In genomic region chr2:125456059-125456789, GRCm38 (mm10) we compare ENCODE assay signal across 15 mouse cellular contexts. TPM values are rescaled to one million over a fixed set of nuclear protein-coding genes. Genes with fewer than 3 reads are reported as not detected.
DNase-seq lines count a peak whose midpoint lies in the region; ATAC-seq and TF ChIP-seq lines count a peak whose summit lies in the region.
"Had no signal": no experiment of that assay in that cellular context is flagged by ENCODE, and none has a peak within 500 bp of the region (broad histone marks: within the 10 kb centered on the region; RNA-seq: fewer than 3 reads in every experiment).

No protein-coding gene starts in this region.

- ATAC-seq in lung, embryonic 14.5 days (ENCODE audit: insufficient read depth), result no peak
- peak; percentile 87 to 88 for ATAC-seq in hematopoietic stem cell, adult 5-6 weeks (replicated peaks in 1 of 2; ENCODE audit: insufficient read depth in 1 of 2, low FRiP score in 2 of 2, low TSS enrichment in 1 of 2, low read depth in 1 of 2, poor library complexity in 2 of 2, severe bottlenecking in 2 of 2)
- peak; percentile 68; the same call in 1 of the 2 replicates for ATAC-seq in monocyte, adult 5-6 weeks (replicated peaks; ENCODE audit: insufficient number of reproducible peaks, low FRiP score, low TSS enrichment, poor library complexity, severe bottlenecking)
- ATAC-seq in hindbrain, embryonic 16.5 days, result no peak
- no peak for ATAC-seq in inflammation-experienced regulatory T-cells, adult 6 months
- ATAC-seq: forebrain, embryonic 14.5 days had no signal

- H3K27ac ChIP-seq in lung, embryonic 14.5 days (ENCODE audit: low read depth), result no peak overlapping the region
- no peak overlapping the region for H3K27ac ChIP-seq in hindbrain, embryonic 16.5 days (ENCODE audit: low read depth, low read length)
- H3K27ac ChIP-seq: hindbrain, embryonic 13.5 days had no signal

- H3K36me3 ChIP-seq in lung, embryonic 14.5 days (ENCODE audit: insufficient read depth), result 0 out of 2 replicates have a peak, but pooled peaks cover 8% of the 10 kb centered on the region
- no peaks in the 10 kb centered on the region for H3K36me3 ChIP-seq in hindbrain, embryonic 16.5 days (ENCODE audit: control insufficient read depth, insufficient read depth, low read length)
- H3K36me3 ChIP-seq: hindbrain, embryonic 13.5 days had no signal

- H3K4me3 ChIP-seq in lung, embryonic 14.5 days (ENCODE audit: low read depth, low read length), result no peak overlapping the region
- no peak overlapping the region for H3K4me3 ChIP-seq in hindbrain, embryonic 16.5 days (ENCODE audit: low read length)
- H3K4me3 ChIP-seq: hindbrain, embryonic 13.5 days had no signal

- 0 out of 2 replicates have a peak, but pooled peaks have one; percentile 12 for TF ChIP-seq CTCF in lung, embryonic 14.5 days (IDR thresholded peaks at IDR 0.05; ENCODE audit: low read depth)

- no peak overlapping the region for H3K4me2 ChIP-seq in lung, embryonic 14.5 days
- no peak overlapping the region for H3K4me2 ChIP-seq in hindbrain, embryonic 16.5 days (ENCODE audit: low read length)
- H3K4me2 ChIP-seq: hindbrain, embryonic 13.5 days had no signal

- no peaks in the 10 kb centered on the region for H3K9me3 ChIP-seq in lung, embryonic 14.5 days (ENCODE audit: low read depth, low read length)
- no peaks in the 10 kb centered on the region for H3K9me3 ChIP-seq in hindbrain, embryonic 16.5 days (ENCODE audit: control insufficient read depth, low read length)
- H3K9me3 ChIP-seq: hindbrain, embryonic 13.5 days had no signal

- no peaks in the 10 kb centered on the region for H3K27me3 ChIP-seq in lung, embryonic 14.5 days (ENCODE audit: insufficient read depth, low read length)
- H3K27me3 ChIP-seq in hindbrain, embryonic 16.5 days (replicated peaks; ENCODE audit: control insufficient read depth, insufficient read depth, low read length), result no peaks in the 10 kb centered on the region
- H3K27me3 ChIP-seq: hindbrain, embryonic 13.5 days had no signal

- DNase-seq in lung, embryonic 14.5 days, result no peak
- DNase-seq in lung, postnatal 10 days, result no peak
- no peak for DNase-seq in heart, postnatal 4 days
- DNase-seq: adrenal gland, postnatal 36 days; cerebellum, adult 8-10 months; gastrocnemius, postnatal 36 days; midbrain, embryonic 14.5 days had no signal

- 68% methylated on average over 15 of the region's 15 CpGs for WGBS in lung, embryonic 14.5 days
- 75% methylated on average over 15 of the region's 15 CpGs for whole genome bisulfite sequencing in hindbrain, embryonic 16.5 days

- peaks cover 5% of the 10 kb centered on the region; the same call in 1 of the 2 replicates for H3K4me1 ChIP-seq in lung, embryonic 14.5 days (ENCODE audit: insufficient read depth)
- no peaks in the 10 kb centered on the region for H3K4me1 ChIP-seq in hindbrain, embryonic 16.5 days (ENCODE audit: control insufficient read depth, insufficient read depth, low read depth, low read length)

- H3K9ac ChIP-seq in lung, embryonic 14.5 days, result no peak overlapping the region
- H3K9ac ChIP-seq in hindbrain, embryonic 16.5 days (ENCODE audit: low read depth, low read length), result no peak overlapping the region
- H3K9ac ChIP-seq: hindbrain, embryonic 13.5 days had no signal

RNA-seq across cellular contexts. Expression of gene Gm9913, which starts 48.7 kb away (rescaled TPM):
- polyA plus RNA-seq in lung, embryonic 14.5 days (2014; fragmentation: Nextera tagmentation; extraction: Ambion mirVana), result 0.42 and 0.68 TPM in 2 replicates
- not detected in 2 replicates for total RNA-seq in hematopoietic stem cell, adult 5-6 weeks (2017)
- not detected in 3 replicates for total RNA-seq in monocyte, adult 5-6 weeks (2017)
- 0.08 and 0.10 TPM in 2 replicates for polyA plus RNA-seq in hindbrain, embryonic 16.5 days (2015; fragmentation: Nextera tagmentation; extraction: Ambion mirVana)
- polyA plus RNA-seq in inflammation-experienced regulatory T-cells, adult 6 months (2017; shearing (Covaris generic)), result not detected
- under 1 TPM; 0.57 to 0.65 TPM for total RNA-seq in heart, postnatal 4 days (2021)
- total RNA-seq: adrenal gland, postnatal 36 days; ES-E14 had no signal
- polyA plus RNA-seq: liver, embryonic 16.5 days; midbrain, embryonic 14.5 days had no signal

RNA-seq across cellular contexts. Expression of gene Fbn1, which starts 51.6 kb away (rescaled TPM):
- 52.4 and 53.1 TPM in 2 replicates for polyA plus RNA-seq in lung, embryonic 14.5 days (2014; fragmentation: Nextera tagmentation; extraction: Ambion mirVana)
- 0.99 and 1.4 TPM in 2 replicates for total RNA-seq in hematopoietic stem cell, adult 5-6 weeks (2017)
- total RNA-seq in monocyte, adult 5-6 weeks (2017), result not detected in 3 replicates
- polyA plus RNA-seq in hindbrain, embryonic 16.5 days (2015; fragmentation: Nextera tagmentation; extraction: Ambion mirVana), result 2.1 and 3.6 TPM in 2 replicates
- not detected for polyA plus RNA-seq in inflammation-experienced regulatory T-cells, adult 6 months (2017; shearing (Covaris generic))
- total RNA-seq in heart, postnatal 4 days (2021), result 100 to 1,000 TPM; 223 to 241 TPM

Comparison
In these comparisons a context has a peak if more than half of its experiments do, and no peak if none do; other contexts are left out.
1. ATAC-seq: peak in hematopoietic stem cell, adult 5-6 weeks (2 of 2) and monocyte, adult 5-6 weeks (single experiment); none in lung, embryonic 14.5 days (single experiment), hindbrain, embryonic 16.5 days (single experiment) and inflammation-experienced regulatory T-cells, adult 6 months (single experiment).
2. RNA of gene Fbn1, which starts 51.6 kb away (total RNA-seq): 223 to 241 TPM in heart, postnatal 4 days; 0.99 to 1.4 TPM in hematopoietic stem cell, adult 5-6 weeks and not detected in monocyte, adult 5-6 weeks; every median in the first group is over 10 times any median in the second.